Mouse (Mus musculus) liver, embryonic 14.5 days (tissue): ENCODE results near the gene Atg4a-ps.

Source experiments
- CTCF ChIP-seq: IDR thresholded peaks from 2 replicates; pipeline ENCODE4 v1.5.1; 2016; ENCODE audit warnings: antibody characterized with exemption, low read depth, control low read depth
- EP300 ChIP-seq: IDR thresholded peaks from 2 replicates; pipeline ENCODE4 v1.6.1; 2016; ENCODE audit warnings: antibody characterized with exemption, low read depth

GRCm38 (mm10) chr3:103623893-103624470, 21.9 kb downstream of the Atg4a-ps start:
- TF ChIP-seq CTCF (no peak), EP300 (no peak)
